Mouse (Mus musculus) forebrain, embryonic 13.5 days (tissue): ENCODE measurements around the gene Hmgb4. TPM values are rescaled to one million over a fixed set of nuclear protein-coding genes. Genes with fewer than 3 reads are reported as not detected.

ENCODE experiments used
- ATAC-seq: fragments of 200-750 bp; cut with Nextera tagmentation; 2 replicates; pipeline ENCODE4 v1.8.0; 2017
- H3K27ac ChIP-seq: fragments of 300-500 bp; sonication (generic); 2 replicates; pipeline ENCODE4 v1.5.1; 2015; ENCODE audit warnings: inconsistent platforms, mild to moderate bottlenecking, moderate library complexity
- H3K27me3 ChIP-seq: fragments of 300-500 bp; sonication (generic); 2 replicates; pipeline ENCODE4 v1.6.1; 2015; ENCODE audit warnings: mild to moderate bottlenecking, inconsistent platforms
- H3K36me3 ChIP-seq: fragments of 300-500 bp; sonication (generic); 2 replicates; pipeline ENCODE4 v1.6.1; 2015; ENCODE audit warnings: mild to moderate bottlenecking, inconsistent platforms; ENCODE audit not compliant: poor library complexity, severe bottlenecking
- H3K4me1 ChIP-seq: fragments of 300-500 bp; sonication (generic); 2 replicates; pipeline ENCODE4 v1.6.1; 2015; ENCODE audit warnings: inconsistent platforms
- H3K4me2 ChIP-seq: fragments of 300-500 bp; sonication (generic); 2 replicates; pipeline ENCODE4 v1.6.1; 2015; ENCODE audit warnings: inconsistent platforms, mild to moderate bottlenecking, moderate library complexity
- H3K4me3 ChIP-seq: fragments of 300-500 bp; sonication (generic); 2 replicates; pipeline ENCODE4 v1.5.1; 2015; ENCODE audit warnings: mild to moderate bottlenecking, inconsistent platforms
- H3K9ac ChIP-seq: fragments of 300-500 bp; sonication (generic); 2 replicates; pipeline ENCODE4 v1.6.1; 2015; ENCODE audit warnings: mild to moderate bottlenecking, inconsistent platforms
- H3K9me3 ChIP-seq: fragments of 300-500 bp; sonication (generic); replicated peaks from 2 replicates; pipeline ENCODE4 v1.6.1; 2016; ENCODE audit warnings: inconsistent platforms
- WGBS: fragments of 180-500 bp; shearing (Covaris S2); methylation state at CpG from one replicate; pipeline ENCODE4 v1.1.7; 2015; 5-methylcytosine and 5-hydroxymethylcytosine counted together
- polyA plus RNA-seq: library from polyadenylated mRNA; unstranded; fragments of >200 nt; fragmentation: Nextera tagmentation; extraction: Ambion mirVana; gene quantifications from 2 replicates; pipeline ENCODE4 v1.2.1, GENCODE M21; 2015

The Hmgb4 gene
- polyA plus RNA-seq, 1 experiment from 2014 or later: not detected

GRCm38 (mm10) chr4:128265341-128265740, 4.6 kb upstream of the Hmgb4 start:
- Histone ChIP-seq H3K4me2 (no peak overlapping the region), H3K36me3 (no peaks in the 10 kb centered on the region), H3K4me3 (no peak overlapping the region), H3K4me1 (0 out of 2 replicates have a peak, but pooled peaks cover 3% of the 10 kb centered on the region), H3K9ac (no peak overlapping the region), H3K9me3 (no peaks in the 10 kb centered on the region), H3K27ac (no peak overlapping the region), H3K27me3 (no peaks in the 10 kb centered on the region)
- ATAC-seq: no peak
- 87% methylated on average over 3 of the region's 3 CpGs for WGBS

GRCm38 (mm10) chr4:128264491-128264890, 3.7 kb upstream of the Hmgb4 start:
- Histone ChIP-seq H3K4me1 (0 out of 2 replicates have a peak, but pooled peaks cover 3% of the 10 kb centered on the region), H3K4me2 (no peak overlapping the region), H3K4me3 (no peak overlapping the region), H3K36me3 (no peaks in the 10 kb centered on the region), H3K9ac (no peak overlapping the region), H3K27ac (no peak overlapping the region), H3K9me3 (no peaks in the 10 kb centered on the region), H3K27me3 (no peaks in the 10 kb centered on the region)
- 97% methylated on average over 5 of the region's 5 CpGs for WGBS
- no peak for ATAC-seq

- Histone ChIP-seq H3K27ac (no peak overlapping the region), H3K4me1 (0 out of 2 replicates have a peak, but pooled peaks cover 3% of the 10 kb centered on the region), H3K9me3 (no peaks in the 10 kb centered on the region), H3K4me2 (no peak overlapping the region), H3K36me3 (no peaks in the 10 kb centered on the region), H3K4me3 (no peak overlapping the region), H3K27me3 (no peaks in the 10 kb centered on the region), H3K9ac (no peak overlapping the region)
- WGBS: 91% methylated on average over 5 of the region's 5 CpGs
- no peak for ATAC-seq
These were observed 1.5 kb downstream of the Hmgb4 start for GRCm38 (mm10) chr4:128259211-128259610.

GRCm38 (mm10) chr4:128248676-128249075, 12.1 kb downstream of the Hmgb4 start:
- Histone ChIP-seq H3K27me3 (no peaks in the 10 kb centered on the region), H3K36me3 (no peaks in the 10 kb centered on the region), H3K4me1 (0 out of 2 replicates have a peak, but pooled peaks cover 7% of the 10 kb centered on the region), H3K4me3 (no peak overlapping the region), H3K27ac (no peak overlapping the region), H3K9me3 (no peaks in the 10 kb centered on the region), H3K4me2 (no peak overlapping the region), H3K9ac (no peak overlapping the region)
- 21% methylated on average over 5 of the region's 5 CpGs for WGBS
- no peak for ATAC-seq

GRCm38 (mm10) chr4:128245201-128245600, 15.6 kb downstream of the Hmgb4 start:
- WGBS: 45% methylated on average over 2 of the region's 2 CpGs
- Histone ChIP-seq H3K27me3 (no peaks in the 10 kb centered on the region), H3K4me2 (no peak overlapping the region), H3K4me3 (no peak overlapping the region), H3K27ac (no peak overlapping the region), H3K36me3 (no peaks in the 10 kb centered on the region), H3K9me3 (no peaks in the 10 kb centered on the region), H3K9ac (no peak overlapping the region), H3K4me1 (peaks cover 26% of the 10 kb centered on the region)
- ATAC-seq: no peak

GRCm38 (mm10) chr4:128241854-128242356, 18.9 kb downstream of the Hmgb4 start:
- Histone ChIP-seq H3K9ac (no peak overlapping the region), H3K27ac (no peak overlapping the region), H3K4me2 (no peak overlapping the region), H3K9me3 (no peaks in the 10 kb centered on the region), H3K36me3 (no peaks in the 10 kb centered on the region), H3K4me3 (no peak overlapping the region), H3K27me3 (no peaks in the 10 kb centered on the region), H3K4me1 (peaks cover 20% of the 10 kb centered on the region)
- ATAC-seq: no peak
- WGBS: 12% methylated on average over 2 of the region's 2 CpGs

- WGBS: 6% methylated on average over 19 of the region's 19 CpGs
These were observed 19.5 kb downstream of the Hmgb4 start for GRCm38 (mm10) chr4:128241075-128241853.

DNA sequence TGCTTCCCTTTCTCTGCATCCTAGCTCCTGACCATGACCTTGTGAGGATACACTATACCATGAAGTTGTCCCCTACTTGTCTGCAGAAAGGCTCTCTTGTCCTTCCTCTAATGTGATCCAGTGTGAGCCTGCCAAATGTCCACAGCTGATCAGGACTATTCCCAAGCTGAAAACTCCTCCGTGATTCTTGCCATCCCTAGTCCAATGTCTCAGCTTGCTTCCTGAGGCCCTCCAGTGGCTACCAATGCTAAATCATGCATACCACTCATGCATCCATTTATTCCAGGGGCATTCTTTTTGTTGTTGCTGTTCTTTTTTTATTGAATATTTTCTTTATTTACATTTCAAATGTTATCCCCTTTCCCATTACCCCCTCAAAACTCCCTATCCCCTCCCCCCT, 21.6 kb downstream of the Hmgb4 start:
- Histone ChIP-seq H3K27ac (no peak overlapping the region), H3K27me3 (no peaks in the 10 kb centered on the region), H3K4me2 (no peak overlapping the region), H3K4me1 (peaks cover 18% of the 10 kb centered on the region), H3K9ac (no peak overlapping the region), H3K36me3 (no peaks in the 10 kb centered on the region), H3K9me3 (no peaks in the 10 kb centered on the region), H3K4me3 (no peak overlapping the region)
- ATAC-seq: no peak
- 59% methylated on average over 1 of the region's 1 CpGs for WGBS

More at GRCm38 (mm10) chr4:128241075-128241853, 19.5 kb downstream of the Hmgb4 start:
- no peak overlapping the region for H3K27ac ChIP-seq
- ATAC-seq: no peak
- no peak overlapping the region for H3K4me3 ChIP-seq
- H3K4me1 ChIP-seq: peaks cover 18% of the 10 kb centered on the region
- H3K36me3 ChIP-seq: no peaks in the 10 kb centered on the region
- H3K9me3 ChIP-seq: no peaks in the 10 kb centered on the region
- H3K9ac ChIP-seq: peak overlapping the region; percentile 17; the same call in 1 of the 2 replicates
- H3K27me3 ChIP-seq: no peaks in the 10 kb centered on the region
- no peak overlapping the region for H3K4me2 ChIP-seq

GRCm38 (mm10) chr4:128233458-128233857, 27.3 kb downstream of the Hmgb4 start:
- Histone ChIP-seq H3K9ac (no peak overlapping the region), H3K36me3 (no peaks in the 10 kb centered on the region), H3K27me3 (no peaks in the 10 kb centered on the region), H3K27ac (no peak overlapping the region), H3K4me2 (no peak overlapping the region), H3K9me3 (no peaks in the 10 kb centered on the region), H3K4me1 (peaks cover 3% of the 10 kb centered on the region; the same call in 1 of the 2 replicates), H3K4me3 (no peak overlapping the region)
- no peak for ATAC-seq
- WGBS: 73% methylated on average over 13 of the region's 13 CpGs

DNA sequence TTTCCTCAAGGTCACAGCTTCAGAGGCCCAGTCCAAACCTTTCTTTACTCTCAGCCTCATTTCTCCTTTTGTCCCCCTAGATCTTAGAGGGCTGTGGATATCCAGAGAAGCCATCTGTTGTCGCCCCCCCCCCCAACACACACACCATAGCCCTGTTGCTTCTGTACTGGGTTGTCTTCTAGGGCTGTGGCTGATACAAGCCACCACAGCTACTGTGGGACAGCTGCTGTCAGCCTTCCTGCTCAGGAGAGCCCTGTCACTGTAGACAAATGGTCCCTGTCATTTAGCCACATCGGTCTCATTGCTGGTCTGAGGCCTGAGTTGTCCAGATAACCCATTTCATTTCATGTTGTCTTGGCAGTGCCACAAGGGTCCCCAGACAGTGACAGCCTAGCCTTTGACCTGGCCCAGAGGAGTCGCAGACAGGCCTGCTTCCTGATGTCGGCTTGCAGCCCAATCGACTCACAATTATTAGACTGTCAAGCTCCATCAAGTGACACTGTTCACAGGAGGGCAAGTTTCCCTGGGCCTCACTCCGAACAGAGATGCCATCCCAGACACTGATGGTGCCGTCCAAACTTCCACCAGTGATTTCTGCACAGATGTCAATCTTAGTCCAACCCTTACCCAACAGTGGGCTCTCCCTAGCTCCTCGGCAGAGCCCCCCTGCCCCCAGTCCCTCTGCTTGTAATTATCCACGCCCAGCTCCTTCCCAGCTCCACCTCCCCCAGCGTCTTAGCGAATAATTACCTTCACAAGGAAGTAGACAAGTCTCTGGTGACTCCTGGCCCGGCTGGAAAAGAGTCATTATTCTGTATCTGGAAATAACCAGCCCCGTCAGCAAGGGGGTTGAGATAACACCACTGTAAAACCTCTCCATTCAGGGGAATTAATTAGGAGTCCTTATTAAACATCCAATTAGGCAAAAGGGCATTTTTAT, 33.1 kb downstream of the Hmgb4 start:
- Histone ChIP-seq H3K9ac (no peak overlapping the region), H3K36me3 (no peaks in the 10 kb centered on the region), H3K27me3 (no peaks in the 10 kb centered on the region), H3K27ac (peak overlapping the region; percentile 27; the same call in 1 of the 2 replicates), H3K4me2 (no peak overlapping the region), H3K4me3 (no peak overlapping the region), H3K9me3 (no peaks in the 10 kb centered on the region), H3K4me1 (peaks cover 16% of the 10 kb centered on the region)
- ATAC-seq: no peak
- 42% methylated on average over 13 of the region's 13 CpGs for WGBS

- no peak overlapping the region for H3K9ac ChIP-seq
- no peak overlapping the region for H3K4me3 ChIP-seq
- H3K27me3 ChIP-seq: no peaks in the 10 kb centered on the region
- 67% methylated on average over 6 of the region's 6 CpGs for WGBS
- no peak for ATAC-seq
- H3K9me3 ChIP-seq: no peaks in the 10 kb centered on the region
- H3K4me1 ChIP-seq: peaks cover 16% of the 10 kb centered on the region
- no peaks in the 10 kb centered on the region for H3K36me3 ChIP-seq
- H3K4me2 ChIP-seq: no peak overlapping the region
- H3K27ac ChIP-seq: no peak overlapping the region
These were observed 36.3 kb downstream of the Hmgb4 start for GRCm38 (mm10) chr4:128224453-128224852.
